Mouse (Mus musculus): ENCODE data around the gene Gm9903. TPM values are rescaled to one million over a fixed set of nuclear protein-coding genes. Genes with fewer than 3 reads are reported as not detected.
A peak's percentile ranks its signal among the peaks of the same experiment; 100 is the strongest.

Gene Gm9903
- polyA plus RNA-seq, 1 experiment from 2014 or later = 0.86 TPM

- no peak for ATAC-seq (ENCODE audit: low FRiP score)
- H3K36me3 ChIP-seq = no peaks in the 10 kb centered on the region
- 93% methylated on average over 2 of the region's 2 CpGs for WGBS
Measured at GRCm38 (mm10) chr5:33622671-33623070, 7.1 kb upstream of the Gm9903 start.

DNA sequence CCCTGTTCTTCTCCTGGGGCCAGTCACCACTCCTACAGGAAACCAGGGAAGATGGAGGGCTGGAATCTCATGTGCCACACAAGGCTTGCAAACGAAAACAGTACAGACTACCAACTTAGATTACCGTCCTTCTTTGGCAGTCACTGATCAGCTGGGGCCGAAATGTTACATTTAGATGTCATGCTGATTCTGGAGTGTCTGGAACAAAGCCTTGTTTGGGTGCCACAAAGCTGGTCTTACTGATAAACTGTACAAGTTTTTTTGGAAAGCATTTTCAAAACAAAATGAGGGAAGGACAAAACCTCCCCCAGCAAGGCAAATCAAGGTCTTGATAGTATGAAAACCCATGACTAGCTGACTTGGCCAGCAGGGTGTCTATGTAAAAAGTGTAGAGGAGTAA, 6.0 kb upstream of the Gm9903 start:
- Histone ChIP-seq H3K9me3 (no peaks in the 10 kb centered on the region), H3K4me2 (no peak overlapping the region), H3K9ac (no peak overlapping the region), H3K4me1 (replicated peaks) (peaks cover 21% of the 10 kb centered on the region), H3K27ac (0 out of 2 replicates have a peak overlapping the region, but pooled peaks have one; percentile 1), H3K4me3 (no peak overlapping the region), H3K36me3 (no peaks in the 10 kb centered on the region), H3K27me3 (no peaks in the 10 kb centered on the region)
- WGBS = 70% methylated on average over 3 of the region's 3 CpGs
- no peak for ATAC-seq (ENCODE audit: low FRiP score)

More at GRCm38 (mm10) chr5:33622671-33623070, 7.1 kb upstream of the Gm9903 start:
- no peaks in the 10 kb centered on the region for H3K27me3 ChIP-seq
- no peak overlapping the region for H3K4me2 ChIP-seq
- H3K27ac ChIP-seq = no peak overlapping the region
- H3K4me3 ChIP-seq = no peak overlapping the region
- H3K9ac ChIP-seq = no peak overlapping the region
- H3K9me3 ChIP-seq = no peaks in the 10 kb centered on the region
- peaks cover 11% of the 10 kb centered on the region for H3K4me1 ChIP-seq (replicated peaks)

- ATAC-seq (ENCODE audit: low FRiP score) = no peak
- Histone ChIP-seq H3K27me3 (no peaks in the 10 kb centered on the region), H3K9me3 (no peaks in the 10 kb centered on the region), H3K4me3 (peak overlapping the region; percentile 65; the same call in 1 of the 2 replicates), H3K36me3 (no peaks in the 10 kb centered on the region), H3K4me1 (replicated peaks) (peaks cover 32% of the 10 kb centered on the region), H3K4me2 (peak overlapping the region; percentile 94), H3K9ac (0 out of 2 replicates have a peak overlapping the region, but pooled peaks have one; percentile 49), H3K27ac (no peak overlapping the region)
- WGBS = 44% methylated on average over 4 of the region's 4 CpGs
Measured at GRCm38 (mm10) chr5:33627968-33628367, 1.8 kb upstream of the Gm9903 start.

DNA sequence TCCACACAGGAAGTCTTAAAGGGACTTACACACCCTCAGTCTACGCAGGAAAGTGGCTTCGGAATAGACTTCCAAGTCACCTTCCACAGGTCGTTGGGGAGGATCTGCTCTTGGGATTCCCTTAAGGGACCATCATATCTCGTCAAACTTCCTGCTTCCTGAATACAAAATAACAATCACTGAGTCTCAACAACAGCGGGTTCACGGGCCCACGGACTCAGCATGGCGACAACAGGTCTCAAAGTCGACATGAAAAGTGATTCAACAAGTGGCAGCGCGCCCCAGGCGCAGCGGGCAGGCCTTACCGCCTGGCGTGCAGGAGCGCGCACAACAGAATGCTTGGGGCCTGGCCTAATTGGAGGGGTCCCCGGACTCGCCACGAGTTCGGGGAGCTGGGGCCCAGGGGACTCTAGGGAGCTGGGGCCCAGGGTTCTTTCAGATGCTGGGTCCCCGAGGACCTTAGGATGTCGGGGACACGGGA, 865 bp upstream of the Gm9903 start:
- Histone ChIP-seq H3K27me3 (no peaks in the 10 kb centered on the region), H3K9ac (peak overlapping the region; percentile 80), H3K4me1 (replicated peaks) (peaks cover 25% of the 10 kb centered on the region), H3K36me3 (no peaks in the 10 kb centered on the region), H3K9me3 (no peaks in the 10 kb centered on the region), H3K4me2 (peak overlapping the region; percentile 94), H3K4me3 (peak overlapping the region; percentile 65), H3K27ac (peak overlapping the region; percentile 91)
- ATAC-seq (ENCODE audit: low FRiP score) = no peak
- WGBS = under 1% methylated on average over 24 of the region's 24 CpGs

DNA sequence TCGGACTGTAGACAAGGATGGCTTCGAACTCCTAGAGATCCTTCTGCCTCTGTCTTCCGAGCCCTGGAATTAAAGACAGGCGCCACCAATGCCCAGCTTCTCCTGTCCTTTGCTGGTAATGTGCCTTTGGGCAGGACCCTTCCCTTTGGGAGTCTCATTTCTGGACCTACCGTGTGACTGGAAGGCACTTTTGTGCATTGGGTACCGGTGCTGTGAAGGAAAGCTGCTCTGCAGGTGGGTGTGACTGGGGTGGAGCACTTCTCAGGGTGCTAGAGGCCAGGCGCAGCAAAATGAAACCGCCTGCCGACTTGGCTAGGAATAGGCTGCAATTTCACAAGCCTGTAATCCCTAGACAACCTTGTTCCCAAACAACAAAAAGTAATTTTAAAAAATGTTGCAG, 336 bp downstream of the Gm9903 start:
- no peaks in the 10 kb centered on the region for H3K36me3 ChIP-seq
- H3K4me3 ChIP-seq = peak overlapping the region; percentile 65
- 6% methylated on average over 9 of the region's 9 CpGs for WGBS
- H3K4me2 ChIP-seq = peak overlapping the region; percentile 94
- peak overlapping the region; percentile 61 for H3K27ac ChIP-seq
- H3K9me3 ChIP-seq = no peaks in the 10 kb centered on the region
- peak; percentile 32 for ATAC-seq (ENCODE audit: low FRiP score)
- H3K9ac ChIP-seq = peak overlapping the region; percentile 70
- H3K27me3 ChIP-seq = no peaks in the 10 kb centered on the region
- peaks cover 25% of the 10 kb centered on the region for H3K4me1 ChIP-seq (replicated peaks)

- ATAC-seq (ENCODE audit: low FRiP score) = no peak
Measured at GRCm38 (mm10) chr5:33630615-33631014, 890 bp downstream of the Gm9903 start.

GRCm38 (mm10) chr5:33632526-33632925, 2.8 kb downstream of the Gm9903 start:
- H3K9ac ChIP-seq = no peak overlapping the region
- WGBS = 92% methylated on average over 1 of the region's 1 CpGs
- no peaks in the 10 kb centered on the region for H3K27me3 ChIP-seq
- no peak for ATAC-seq (ENCODE audit: low FRiP score)
- H3K4me2 ChIP-seq = no peak overlapping the region
- no peaks in the 10 kb centered on the region for H3K36me3 ChIP-seq
- no peaks in the 10 kb centered on the region for H3K9me3 ChIP-seq
- no peak overlapping the region for H3K4me3 ChIP-seq
- no peak overlapping the region for H3K27ac ChIP-seq
- H3K4me1 ChIP-seq (replicated peaks) = peaks cover 22% of the 10 kb centered on the region

More at GRCm38 (mm10) chr5:33630615-33631014, 890 bp downstream of the Gm9903 start:
- 71% methylated on average over 4 of the region's 4 CpGs for WGBS
- no peaks in the 10 kb centered on the region for H3K9me3 ChIP-seq
- no peak overlapping the region; the same call in 1 of the 2 replicates for H3K27ac ChIP-seq
- H3K4me2 ChIP-seq = peak overlapping the region; percentile 94
- peaks cover 25% of the 10 kb centered on the region for H3K4me1 ChIP-seq (replicated peaks)
- H3K9ac ChIP-seq = peak overlapping the region; percentile 70
- H3K4me3 ChIP-seq = peak overlapping the region; percentile 65
- H3K36me3 ChIP-seq = no peaks in the 10 kb centered on the region
- H3K27me3 ChIP-seq = no peaks in the 10 kb centered on the region

DNA sequence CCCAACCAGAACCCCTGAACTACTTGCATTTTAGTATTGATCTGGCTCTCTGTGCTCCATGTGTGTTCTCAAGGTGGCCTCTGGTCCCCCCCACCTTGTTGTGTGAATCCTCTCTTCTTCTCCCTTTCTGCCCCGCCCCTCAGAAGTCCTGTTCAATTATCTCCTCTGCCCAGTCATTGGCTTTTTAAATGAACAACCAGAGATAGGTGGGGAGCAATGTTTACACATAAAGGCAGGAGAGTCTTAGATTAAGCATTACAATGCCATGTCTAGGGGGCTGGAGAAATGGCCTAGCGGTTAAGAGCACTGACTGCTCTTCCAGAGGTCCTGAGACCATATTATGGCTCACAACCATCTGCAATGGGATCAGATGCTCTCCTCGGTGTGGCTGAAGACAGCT, 5.6 kb downstream of the Gm9903 start:
- Histone ChIP-seq H3K36me3 (peaks cover 13% of the 10 kb centered on the region), H3K27ac (no peak overlapping the region), H3K4me1 (replicated peaks) (peaks cover 4% of the 10 kb centered on the region), H3K4me2 (no peak overlapping the region), H3K4me3 (no peak overlapping the region), H3K9me3 (no peaks in the 10 kb centered on the region), H3K27me3 (no peaks in the 10 kb centered on the region), H3K9ac (no peak overlapping the region)
- ATAC-seq (ENCODE audit: low FRiP score) = no peak
- WGBS = 89% methylated on average over 3 of the region's 3 CpGs

GRCm38 (mm10) chr5:33637606-33638350, 8.1 kb downstream of the Gm9903 start:
- H3K9me3 ChIP-seq = no peaks in the 10 kb centered on the region
- H3K27me3 ChIP-seq = no peaks in the 10 kb centered on the region
- H3K4me1 ChIP-seq (replicated peaks) = no peaks in the 10 kb centered on the region
- ATAC-seq (ENCODE audit: low FRiP score) = no peak
- peaks cover 32% of the 10 kb centered on the region for H3K36me3 ChIP-seq
- H3K4me3 ChIP-seq = no peak overlapping the region
- no peak overlapping the region for H3K9ac ChIP-seq
- H3K27ac ChIP-seq = no peak overlapping the region
- no peak overlapping the region for H3K4me2 ChIP-seq
- 78% methylated on average over 3 of the region's 3 CpGs for WGBS

- ATAC-seq (ENCODE audit: low FRiP score) = no peak
- WGBS = 74% methylated on average over 4 of the region's 4 CpGs
- Histone ChIP-seq H3K36me3 (peaks cover 42% of the 10 kb centered on the region), H3K27ac (no peak overlapping the region), H3K9me3 (no peaks in the 10 kb centered on the region), H3K4me2 (no peak overlapping the region), H3K9ac (no peak overlapping the region), H3K4me3 (no peak overlapping the region), H3K4me1 (replicated peaks) (no peaks in the 10 kb centered on the region), H3K27me3 (no peaks in the 10 kb centered on the region)
Measured at GRCm38 (mm10) chr5:33638826-33639225, 9.1 kb downstream of the Gm9903 start.

DNA sequence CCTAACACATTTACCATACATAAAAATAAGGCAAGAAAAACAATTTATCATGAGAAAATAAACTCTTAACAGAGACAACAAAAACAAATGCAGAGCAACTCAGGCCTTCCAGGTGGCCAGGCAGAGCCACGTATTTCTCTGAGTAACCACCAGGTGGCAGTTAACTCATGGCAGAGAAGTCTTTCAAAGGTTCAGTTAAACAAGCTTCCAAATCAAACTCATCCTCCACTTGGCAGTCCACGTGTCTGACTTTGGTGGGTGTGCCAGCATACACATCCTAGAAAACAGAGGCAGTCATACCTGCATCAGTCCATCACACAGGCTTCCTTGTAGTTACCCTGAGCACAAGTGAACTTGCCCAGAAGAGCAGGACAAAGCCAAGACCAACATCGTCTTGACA, 10.9 kb downstream of the Gm9903 start:
- Histone ChIP-seq H3K27ac (no peak overlapping the region), H3K4me1 (replicated peaks) (no peaks in the 10 kb centered on the region), H3K4me2 (no peak overlapping the region), H3K27me3 (no peaks in the 10 kb centered on the region), H3K9ac (no peak overlapping the region), H3K4me3 (no peak overlapping the region), H3K9me3 (no peaks in the 10 kb centered on the region), H3K36me3 (peaks cover 56% of the 10 kb centered on the region)
- ATAC-seq (ENCODE audit: low FRiP score) = no peak
- WGBS = 51% methylated on average over 3 of the region's 3 CpGs

GRCm38 (mm10) chr5:33651017-33651416, 21.3 kb downstream of the Gm9903 start:
- 16% methylated on average over 2 of the region's 2 CpGs for WGBS

DNA sequence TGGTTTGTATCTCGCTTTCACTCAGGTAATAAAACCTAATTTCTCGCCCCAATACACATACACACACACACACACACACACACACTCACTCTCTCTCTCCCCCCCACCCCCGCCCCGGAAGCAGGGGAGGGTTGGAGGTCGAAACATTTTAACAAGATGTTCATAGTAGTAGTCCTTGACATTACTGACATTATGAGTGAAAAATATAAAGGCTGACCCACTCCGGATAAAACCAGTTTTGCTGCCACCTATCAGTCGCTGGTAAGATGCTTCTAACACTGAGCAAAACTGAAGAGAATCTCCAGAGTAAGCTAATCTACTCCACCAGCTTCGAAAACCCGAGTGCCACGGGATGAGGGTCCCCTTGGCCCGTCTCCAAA, 21.8 kb downstream of the Gm9903 start:
- WGBS = 1% methylated on average over 11 of the region's 11 CpGs
- peaks cover 46% of the 10 kb centered on the region for H3K36me3 ChIP-seq
- H3K4me1 ChIP-seq (replicated peaks) = peaks cover 41% of the 10 kb centered on the region
- no peaks in the 10 kb centered on the region for H3K27me3 ChIP-seq
- peak overlapping the region; percentile 81 for H3K4me3 ChIP-seq
- H3K27ac ChIP-seq = peak overlapping the region; percentile 98
- no peaks in the 10 kb centered on the region for H3K9me3 ChIP-seq
- peak overlapping the region; percentile 84 for H3K9ac ChIP-seq
- H3K4me2 ChIP-seq = peak overlapping the region; percentile 70
- no peak; the same call in none of the 2 replicates for ATAC-seq (ENCODE audit: low FRiP score)

More at GRCm38 (mm10) chr5:33651017-33651416, 21.3 kb downstream of the Gm9903 start:
- Histone ChIP-seq H3K9ac (peak overlapping the region; percentile 84), H3K4me2 (peak overlapping the region; percentile 70), H3K27ac (peak overlapping the region; percentile 98), H3K4me1 (replicated peaks) (peaks cover 36% of the 10 kb centered on the region), H3K9me3 (no peaks in the 10 kb centered on the region), H3K27me3 (no peaks in the 10 kb centered on the region), H3K36me3 (peaks cover 51% of the 10 kb centered on the region), H3K4me3 (peak overlapping the region; percentile 81)
- ATAC-seq (ENCODE audit: low FRiP score) = no peak

Measured in hindbrain, embryonic 13.5 days (tissue).